Mouse (Mus musculus): ENCODE data around the gene Bhlhb9.
"Not testable (repeated sequence)": the region's sequence is repeated elsewhere in the genome, so short reads cannot be mapped to it uniquely, and the experiment has no call there.

The Bhlhb9 gene

DNA sequence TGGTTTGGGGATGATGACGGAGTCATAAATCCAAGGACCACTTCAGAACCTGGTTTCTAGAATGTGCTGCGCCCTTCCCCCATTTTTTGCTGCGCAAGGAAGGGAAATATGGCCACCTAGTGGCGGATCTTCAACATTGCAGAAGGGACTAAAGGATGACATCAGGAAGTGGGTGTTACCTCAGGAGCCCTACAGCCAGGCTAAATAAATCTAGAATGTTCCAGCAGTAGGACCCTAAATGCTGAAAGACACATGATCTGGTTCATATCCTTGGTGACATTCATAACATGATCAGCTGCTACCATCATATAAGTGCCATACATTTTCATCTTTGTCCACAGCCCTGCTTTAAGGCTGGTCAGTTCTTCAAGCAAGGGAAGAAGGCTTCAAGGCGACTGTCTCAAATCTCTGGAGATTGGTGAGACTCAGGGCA lies at the start of gene Bhlhb9:
Gene Bhlhb9 (plus strand): TSS at position 383 of the 433 bp plus-strand sequence.
- in situ Hi-C loops (cut with MboI; ENCODE audit: unreplicated experiment in 2 of 2) = not testable (repeated sequence)

GRCm38 (mm10) chrX:135752832-135753231 lies 44.6 kb upstream of the Bhlhb9 start:
- in situ Hi-C loops (cut with MboI; ENCODE audit: unreplicated experiment in 2 of 2) = loop anchor here (10.0 to 25.0 kb wide), 3 partner anchors 98 to 191 kb away; no protein-coding TSS in a partner anchor

DNA sequence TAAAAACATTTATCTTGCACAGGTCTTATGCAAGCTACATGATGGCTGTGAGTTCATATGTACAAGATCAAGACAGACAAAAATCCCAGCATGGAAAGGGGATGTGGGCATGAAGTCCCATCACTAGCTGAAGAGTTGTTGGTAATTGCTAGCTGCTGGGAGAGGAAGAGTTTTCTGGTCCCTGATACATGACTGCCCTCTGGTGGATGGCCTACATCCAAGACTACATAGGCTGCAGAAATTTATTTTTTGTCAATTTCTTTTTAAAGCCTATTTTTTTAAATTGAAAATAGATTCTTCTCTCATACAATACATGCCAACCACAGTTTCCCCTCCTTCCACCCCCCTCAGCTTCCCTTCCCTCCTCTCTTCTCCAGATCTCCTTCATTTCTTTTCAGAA lies 35.7 kb upstream of the Bhlhb9 start:
- in situ Hi-C loops (cut with MboI; ENCODE audit: unreplicated experiment in 2 of 2) = loop anchor here (5.0 to 25.0 kb wide), 2 partner anchors 114 to 199 kb away; no protein-coding TSS in a partner anchor

DNA sequence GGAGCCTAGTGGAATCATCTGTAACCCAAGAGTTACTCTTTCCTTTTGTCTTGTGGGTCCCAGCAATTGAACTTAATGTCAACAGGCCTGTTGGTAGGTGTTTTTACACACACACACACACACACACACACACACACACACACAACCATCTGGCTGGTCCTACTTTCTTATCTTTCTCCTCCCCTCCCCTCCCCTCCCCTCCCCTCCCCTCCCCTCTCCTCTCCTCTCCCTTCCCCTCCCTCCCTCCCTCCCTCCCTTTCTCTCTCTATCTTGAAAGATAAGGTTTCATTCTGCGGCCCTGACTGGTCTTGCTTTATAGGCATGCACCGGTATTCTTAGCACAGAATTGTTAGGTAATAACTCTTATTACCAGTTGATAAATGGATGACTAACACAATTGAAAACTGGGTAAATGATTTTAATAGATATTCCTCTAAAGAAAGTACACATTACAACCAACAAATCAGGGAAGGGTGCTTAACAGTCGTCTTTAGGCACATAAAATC lies 29.3 kb upstream of the Bhlhb9 start:
- in situ Hi-C loops (cut with MboI; ENCODE audit: unreplicated experiment in 2 of 2) = loop anchor here in 1 of 2 experiments (25.0 kb wide), 1 partner anchor 206 kb away; no protein-coding TSS in a partner anchor

GRCm38 (mm10) chrX:135768565-135768964 lies 28.8 kb upstream of the Bhlhb9 start:
- in situ Hi-C loops (cut with MboI; ENCODE audit: unreplicated experiment in 2 of 2) = loop anchor here in 1 of 2 experiments (25.0 kb wide), 1 partner anchor 206 kb away; no protein-coding TSS in a partner anchor

DNA sequence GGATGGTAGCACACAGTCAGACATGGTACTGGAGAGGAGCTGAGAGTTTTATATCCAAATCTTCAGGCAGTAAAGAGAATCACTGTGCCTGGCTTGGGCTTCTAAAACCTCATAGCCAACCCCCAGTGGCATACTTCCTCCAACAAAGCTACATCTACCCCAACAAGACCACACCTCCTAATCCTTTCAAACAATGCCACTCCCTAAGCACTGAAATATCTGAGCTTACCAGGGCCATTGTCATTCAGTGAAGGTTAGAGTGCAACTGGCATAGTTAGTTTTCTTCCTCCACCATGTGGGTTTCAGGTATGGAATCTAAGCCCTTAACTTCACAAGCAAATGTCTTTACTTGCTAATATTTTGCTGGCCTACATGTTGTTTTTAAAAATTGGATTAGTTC lies 5.9 kb upstream of the Bhlhb9 start:
- in situ Hi-C loops (cut with MboI; ENCODE audit: unreplicated experiment in 2 of 2) = no loop called here

GRCm38 (mm10) chrX:135792326-135792725 lies 5.1 kb upstream of the Bhlhb9 start:
- in situ Hi-C loops (cut with MboI; ENCODE audit: unreplicated experiment in 2 of 2) = no loop called here

DNA sequence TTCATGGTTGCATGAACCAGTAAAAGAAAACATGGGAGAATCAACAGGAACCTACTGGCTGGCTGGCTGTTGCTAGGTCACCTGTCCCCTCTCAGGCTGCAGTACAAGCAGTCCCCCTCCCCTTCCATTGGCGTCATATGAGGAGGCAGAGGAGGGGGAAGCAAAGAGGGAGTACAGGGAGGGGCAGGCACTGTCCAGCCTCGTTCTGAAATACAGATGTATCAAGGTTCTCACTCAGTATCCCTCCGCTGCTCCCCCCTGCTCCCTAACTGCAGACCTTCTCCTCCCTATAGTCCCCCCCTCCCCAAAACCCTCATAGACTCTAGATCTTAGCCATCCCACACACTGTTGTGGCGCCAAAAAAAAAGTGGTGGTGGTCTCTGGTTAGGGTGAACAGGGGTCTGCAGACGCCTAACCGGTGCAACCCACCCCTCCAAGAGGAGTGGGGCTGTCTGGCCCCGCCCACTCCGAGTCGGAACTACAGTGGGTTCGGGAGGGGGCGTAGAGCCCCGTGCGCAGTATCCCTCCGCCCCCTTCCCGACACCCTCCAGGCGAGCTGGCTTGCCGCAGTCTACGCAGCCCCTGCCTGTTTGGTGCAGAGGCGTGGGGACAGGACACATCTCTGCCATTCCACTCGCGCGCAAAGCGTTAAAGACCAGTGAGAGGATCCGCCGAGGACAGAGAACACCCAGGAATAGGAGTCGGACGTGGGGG lies 1.6 kb upstream of the Bhlhb9 start:
- in situ Hi-C loops (cut with MboI; ENCODE audit: unreplicated experiment in 2 of 2) = not testable (repeated sequence)

DNA sequence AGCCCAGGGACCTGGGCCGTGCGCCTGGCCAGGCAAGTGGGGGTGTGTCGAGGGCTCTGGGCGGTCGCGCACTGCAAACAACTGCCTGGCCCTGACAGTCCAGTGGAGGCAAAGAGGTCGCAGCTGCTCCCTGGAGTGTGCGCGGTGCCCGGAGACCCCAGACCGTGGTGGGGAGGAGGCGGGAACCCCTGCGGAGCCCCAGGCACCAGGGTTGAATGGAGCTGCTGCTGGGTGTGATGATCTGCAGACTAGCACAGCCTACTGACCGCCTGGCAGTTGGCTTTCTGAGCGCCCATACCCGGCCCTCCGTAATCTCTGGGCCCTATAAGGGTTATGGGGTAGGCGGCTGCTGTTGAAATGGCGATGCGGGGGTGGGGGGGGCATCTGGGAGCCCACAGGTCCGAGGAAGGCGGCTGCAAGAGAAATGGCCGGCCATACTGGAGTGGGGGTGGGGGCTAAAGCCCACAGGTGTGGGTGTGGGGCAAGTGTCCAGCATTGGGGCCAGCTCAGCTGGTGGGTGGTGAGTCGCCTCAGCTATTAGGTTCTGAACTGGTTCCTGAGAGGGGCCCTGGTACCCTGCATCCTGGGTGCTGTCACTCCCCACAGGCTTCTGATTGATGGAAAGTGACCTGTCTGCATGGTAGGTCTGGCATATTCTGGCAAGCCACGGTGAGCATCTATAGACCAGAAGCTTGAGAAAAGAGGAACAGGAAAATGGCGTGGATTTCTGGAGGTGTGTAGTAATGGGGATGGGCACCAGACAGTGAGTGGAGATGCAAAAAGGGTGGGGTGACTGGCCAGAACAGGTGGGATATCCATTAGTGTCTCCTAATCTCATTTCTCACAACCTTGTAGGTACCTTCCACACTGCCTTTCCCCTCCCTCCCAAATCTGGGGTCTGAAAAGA lies 836 bp upstream of the Bhlhb9 start:
- in situ Hi-C loops (cut with MboI; ENCODE audit: unreplicated experiment in 2 of 2) = not testable (repeated sequence)

- in situ Hi-C loops (cut with MboI; ENCODE audit: unreplicated experiment in 2 of 2) = loop anchor here in 1 of 2 experiments (25.0 kb wide), 1 partner anchor 308 kb away; no protein-coding TSS in a partner anchor
Observed at GRCm38 (mm10) chrX:135804149-135804548, 6.8 kb downstream of the Bhlhb9 start.

- in situ Hi-C loops (cut with MboI; ENCODE audit: unreplicated experiment in 2 of 2) = loop anchor here (5.0 to 25.0 kb wide), 3 partner anchors 157 to 307 kb away; no protein-coding TSS in a partner anchor
Observed at GRCm38 (mm10) chrX:135805780-135806179, 8.4 kb downstream of the Bhlhb9 start.

- in situ Hi-C loops (cut with MboI; ENCODE audit: unreplicated experiment in 2 of 2) = not testable (repeated sequence)
Observed at GRCm38 (mm10) chrX:135835896-135836295, 38.5 kb downstream of the Bhlhb9 start.

DNA sequence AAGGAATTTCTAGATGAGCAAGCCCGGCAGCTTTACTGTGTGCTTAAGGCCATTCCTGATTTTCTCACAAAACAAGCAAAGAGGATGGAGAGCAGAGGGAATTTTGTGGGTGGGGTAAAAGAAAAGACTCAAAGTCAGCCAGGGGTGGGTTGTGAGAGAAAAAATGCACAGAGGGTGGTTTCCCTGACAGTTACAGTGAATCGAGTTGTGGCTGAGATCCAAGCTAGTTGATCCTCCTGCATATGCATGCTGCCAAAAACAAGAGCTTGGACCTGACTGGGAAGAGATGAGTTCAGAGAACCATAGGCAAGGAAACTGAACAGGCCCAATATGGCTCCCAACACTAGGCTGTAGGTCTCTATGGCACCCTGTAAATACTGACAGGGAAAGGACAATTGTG lies 40.5 kb downstream of the Bhlhb9 start:
- in situ Hi-C loops (cut with MboI; ENCODE audit: unreplicated experiment in 2 of 2) = no loop called here

GRCm38 (mm10) chrX:135838521-135839360 lies 41.3 kb downstream of the Bhlhb9 start, which contains the start of gene Gprasp2:
TSS of gene Gprasp2 (plus strand) at chrX:135839034.
- in situ Hi-C loops (cut with MboI; ENCODE audit: unreplicated experiment in 2 of 2) = not testable (repeated sequence)

GRCm38 (mm10) chrX:135839397-135840391 lies 42.3 kb downstream of the Bhlhb9 start:
- in situ Hi-C loops (cut with MboI; ENCODE audit: unreplicated experiment in 2 of 2) = not testable (repeated sequence)

- in situ Hi-C loops (cut with MboI; ENCODE audit: unreplicated experiment in 2 of 2) = not testable (repeated sequence)
Observed at GRCm38 (mm10) chrX:135866806-135867205, 69.4 kb downstream of the Bhlhb9 start.

DNA sequence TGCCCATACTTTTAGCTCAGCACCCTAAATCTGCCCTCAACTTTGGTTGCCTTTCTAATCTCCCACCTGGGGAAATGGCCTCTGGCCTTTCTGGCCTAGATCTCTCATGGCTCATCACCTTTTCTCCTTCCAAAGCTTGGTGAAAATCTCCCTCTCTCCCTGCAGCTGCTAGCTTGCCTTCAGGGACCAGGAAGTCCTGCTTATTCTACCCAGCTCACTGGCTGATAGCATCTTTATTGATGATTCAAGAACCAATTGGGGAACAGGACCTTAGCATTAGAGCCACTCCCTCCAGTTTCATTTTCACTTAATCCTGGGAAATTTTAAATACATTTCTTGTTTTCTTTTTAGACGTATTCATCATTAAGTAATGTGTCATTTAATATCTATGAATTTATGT lies 79.3 kb downstream of the Bhlhb9 start:
- in situ Hi-C loops (cut with MboI; ENCODE audit: unreplicated experiment in 2 of 2) = no loop called here

GRCm38 (mm10) chrX:135879626-135880025 lies 82.2 kb downstream of the Bhlhb9 start:
- in situ Hi-C loops (cut with MboI; ENCODE audit: unreplicated experiment in 2 of 2) = no loop called here

Data from v-Abl transformed pro-B cells (cell line).